Mouse (Mus musculus) ovary, postnatal 36 days (tissue): Measurements from ENCODE around the gene Frmd8.
A peak's percentile ranks its signal among the peaks of the same experiment; 100 is the strongest.
"Not testable (repeated sequence)": the region's sequence is repeated elsewhere in the genome, so short reads cannot be mapped to it uniquely, and the experiment has no call there.

ENCODE experiments used
- DNase-seq: peaks from one replicate; pipeline ENCODE4 v3.0.0; 2022; ENCODE audit warnings: low spot score, mixed read lengths

Frmd8 gene

GRCm38 (mm10) chr19:5824826-5825617 is 50.1 kb downstream of the Frmd8 start:
- DNase-seq: no peak

GRCm38 (mm10) chr19:5824043-5824825 is 50.8 kb downstream of the Frmd8 start:
- no peak for DNase-seq

GRCm38 (mm10) chr19:5823266-5823839 is 51.7 kb downstream of the Frmd8 start:
- no peak for DNase-seq

DNA sequence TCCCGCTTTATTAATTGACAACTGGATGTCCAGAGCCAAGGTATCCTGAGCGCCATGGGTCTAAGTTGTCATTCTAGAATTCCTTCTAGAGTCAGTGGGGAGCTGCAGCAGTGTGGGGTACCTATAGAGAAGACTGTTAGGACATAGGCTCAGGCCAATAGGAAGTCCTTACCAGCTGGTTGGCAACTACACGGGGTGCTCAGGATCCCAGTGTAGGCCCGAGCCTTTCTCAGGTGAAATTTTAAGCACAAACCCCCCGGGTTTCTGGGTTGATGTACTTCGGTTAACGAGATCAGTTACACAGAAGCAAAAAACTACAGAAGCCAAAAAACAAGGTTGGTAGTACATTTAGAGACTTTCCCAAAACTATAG is 52.3 kb downstream of the Frmd8 start:
- DNase-seq: no peak

- DNase-seq: no peak
Observed at GRCm38 (mm10) chr19:5822174-5822833, 52.8 kb downstream of the Frmd8 start.

DNA sequence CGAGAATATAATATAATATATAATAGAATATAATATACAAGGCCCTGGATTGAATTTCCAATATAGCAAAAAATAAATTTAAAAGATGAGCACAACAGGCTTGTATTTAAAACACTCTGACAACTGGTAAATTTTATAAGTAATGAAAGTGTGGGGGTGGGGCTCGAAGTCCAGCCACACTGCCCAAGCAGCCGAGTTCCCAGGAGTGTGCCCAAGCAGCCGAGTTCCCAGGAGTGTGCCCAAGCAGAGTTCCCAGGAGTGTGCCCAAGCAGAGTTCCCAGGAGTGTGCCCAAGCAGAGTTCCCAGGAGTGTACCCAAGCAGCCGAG is 53.3 kb downstream of the Frmd8 start:
- no peak for DNase-seq

DNA sequence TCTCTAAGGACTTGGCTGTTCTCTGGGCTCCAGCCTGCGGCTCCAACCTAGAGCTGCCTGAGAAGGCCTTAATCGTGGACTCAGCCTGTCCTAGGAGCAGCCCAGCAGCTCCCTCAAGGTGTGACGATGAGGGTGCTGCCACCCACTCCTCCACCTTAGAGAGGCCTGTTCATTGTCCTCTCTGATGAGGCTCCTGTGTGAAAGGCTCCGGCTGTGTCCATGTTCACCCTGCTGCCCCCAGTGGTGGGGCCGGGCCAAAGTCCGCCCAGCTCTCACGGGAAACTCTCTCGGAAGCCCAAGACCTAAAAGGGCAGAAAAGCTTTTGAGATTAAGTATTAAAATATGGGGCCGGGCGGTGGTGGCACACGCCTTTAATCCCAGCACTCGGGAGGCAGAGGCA is 55.5 kb downstream of the Frmd8 start:
- peak; percentile 61 for DNase-seq

DNA sequence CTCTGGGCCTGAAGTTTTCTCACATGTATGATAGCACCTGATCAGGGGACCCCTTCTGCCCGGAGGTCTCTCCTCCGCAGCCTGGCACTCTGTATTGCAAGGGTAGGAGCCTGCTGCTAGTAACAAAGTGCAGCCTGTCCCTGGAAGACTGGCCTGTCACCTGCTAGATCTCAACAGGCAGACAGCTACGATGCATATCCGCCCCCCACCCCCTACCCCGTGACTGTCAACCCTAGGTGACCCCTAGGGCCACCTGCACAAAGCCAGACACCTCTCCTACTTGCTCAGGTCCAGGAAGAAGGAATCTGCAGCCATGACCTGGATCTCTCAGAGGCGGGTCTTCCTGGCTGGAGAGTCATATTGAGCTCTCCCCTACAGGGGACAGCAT is 56.5 kb downstream of the Frmd8 start:
- DNase-seq: no peak

DNA sequence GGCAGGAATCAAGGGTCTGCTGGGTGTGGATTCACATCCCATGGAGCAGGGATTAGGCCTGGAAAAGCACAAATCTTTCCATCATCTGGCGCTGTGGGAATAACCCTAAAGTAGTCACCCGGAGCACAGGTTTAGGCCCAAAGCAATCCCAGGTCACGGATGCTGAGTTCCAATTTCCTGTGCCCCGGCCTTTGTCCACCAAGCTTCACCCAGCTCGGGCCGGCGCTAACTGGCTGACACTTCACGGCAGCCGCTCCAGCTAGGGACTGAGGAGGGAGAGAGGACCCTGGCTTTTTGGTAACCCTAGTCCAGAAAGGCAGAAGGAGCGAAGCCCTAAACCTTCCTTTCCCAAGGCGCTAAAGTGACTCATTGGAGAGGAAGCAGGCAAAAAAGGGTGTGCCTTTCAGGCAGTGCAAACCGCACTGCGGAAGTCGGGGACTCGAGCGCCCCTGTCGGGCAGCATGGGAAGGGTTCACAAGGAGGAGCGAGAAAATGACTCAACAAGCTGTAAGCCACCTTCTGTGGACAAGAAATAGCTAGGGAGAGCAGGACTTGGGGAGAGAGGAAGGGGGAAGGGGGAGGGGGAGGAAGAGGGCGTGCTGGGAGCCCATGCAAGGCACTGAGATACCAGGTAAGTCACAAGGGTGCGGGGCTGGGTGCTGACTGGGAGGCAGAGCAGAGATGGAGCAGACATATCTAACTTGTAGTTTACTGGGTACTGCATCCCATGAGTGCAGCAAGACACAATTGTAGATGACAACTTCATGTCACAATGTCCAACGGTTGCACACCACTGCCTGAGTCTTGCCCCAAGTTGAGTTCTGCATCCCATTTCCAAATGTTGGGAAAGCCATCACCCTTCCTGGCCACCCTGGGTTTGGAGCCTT is 57.1 kb downstream of the Frmd8 start:
- peak; percentile 87 for DNase-seq

DNA sequence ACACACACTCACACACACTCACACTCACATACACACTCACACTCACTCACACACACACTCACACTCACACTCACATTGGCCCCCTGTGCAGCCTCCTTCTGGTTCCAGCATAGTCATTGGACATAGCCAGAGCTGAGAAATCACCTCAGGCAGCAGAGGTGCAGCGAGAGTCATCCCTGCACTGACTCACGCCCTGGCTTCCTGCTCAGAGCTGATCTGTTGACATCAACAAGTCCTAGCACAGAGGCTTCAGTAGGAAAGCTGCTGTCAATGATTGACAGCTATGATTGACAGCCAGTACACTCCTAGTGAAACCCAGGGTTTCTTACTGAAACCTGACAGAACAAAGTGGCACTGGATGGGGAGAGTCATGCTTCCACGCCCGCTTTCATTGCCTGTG is 59.1 kb downstream of the Frmd8 start:
- no peak for DNase-seq

GRCm38 (mm10) chr19:5815010-5815409 is 60.1 kb downstream of the Frmd8 start:
- DNase-seq: no peak

DNA sequence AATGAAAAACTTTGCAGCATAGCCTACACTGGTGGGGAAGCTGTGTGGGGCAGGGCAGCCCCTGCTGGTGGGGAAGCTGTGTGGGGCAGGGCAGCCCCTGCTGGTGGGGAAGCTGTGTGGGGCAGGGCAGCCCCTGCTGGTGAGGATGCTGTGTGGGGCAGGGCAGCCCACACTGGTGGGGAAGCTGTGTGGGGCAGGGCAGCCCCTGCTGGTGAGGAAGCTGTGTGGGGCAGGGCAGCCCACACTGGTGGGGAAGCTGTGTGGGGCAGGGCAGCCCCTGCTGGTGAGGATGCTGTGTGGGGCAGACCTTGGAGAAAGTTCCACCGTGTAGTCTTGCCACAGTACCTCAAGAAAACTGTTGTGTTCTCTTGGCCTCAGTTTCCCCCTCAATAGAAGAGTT is 61.0 kb downstream of the Frmd8 start:
- not testable (repeated sequence) for DNase-seq

GRCm38 (mm10) chr19:5813567-5813966 is 61.5 kb downstream of the Frmd8 start:
- DNase-seq: no peak

DNA sequence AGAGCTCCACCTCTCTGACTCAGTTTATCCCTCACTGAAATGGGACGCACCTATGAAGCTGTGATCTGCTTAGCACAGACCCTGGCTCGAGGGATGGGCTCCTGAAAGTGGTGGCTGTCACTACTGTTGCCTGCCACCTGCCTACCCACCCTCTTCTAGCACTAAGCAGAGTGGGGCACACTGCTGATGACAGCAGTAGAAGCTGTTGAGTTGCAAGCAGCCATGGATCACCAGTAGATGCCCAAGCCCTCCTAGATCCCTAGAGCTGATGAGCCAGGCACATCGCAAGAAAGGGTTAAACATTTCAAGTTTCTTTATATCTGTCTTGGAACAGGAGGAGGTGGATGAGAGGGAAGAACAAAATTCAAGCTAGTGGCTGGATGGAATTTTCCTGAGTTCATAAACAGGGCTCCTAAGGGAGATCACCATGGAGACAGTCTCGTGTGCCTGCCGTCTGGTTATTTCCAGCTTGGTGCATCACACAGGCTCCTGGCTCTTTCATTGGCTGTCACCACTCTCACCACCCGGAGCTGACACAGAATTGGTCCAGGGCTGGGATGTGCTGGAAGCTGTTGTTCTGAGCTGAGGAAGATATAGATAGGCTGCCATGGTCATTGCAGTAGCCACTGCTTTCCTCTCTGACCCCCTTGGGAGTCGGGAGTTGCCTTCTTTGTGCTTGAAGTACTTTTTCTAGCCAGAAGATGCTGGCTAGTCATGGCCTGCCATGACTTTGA is 63.1 kb downstream of the Frmd8 start:
- DNase-seq: peak; percentile 71

DNA sequence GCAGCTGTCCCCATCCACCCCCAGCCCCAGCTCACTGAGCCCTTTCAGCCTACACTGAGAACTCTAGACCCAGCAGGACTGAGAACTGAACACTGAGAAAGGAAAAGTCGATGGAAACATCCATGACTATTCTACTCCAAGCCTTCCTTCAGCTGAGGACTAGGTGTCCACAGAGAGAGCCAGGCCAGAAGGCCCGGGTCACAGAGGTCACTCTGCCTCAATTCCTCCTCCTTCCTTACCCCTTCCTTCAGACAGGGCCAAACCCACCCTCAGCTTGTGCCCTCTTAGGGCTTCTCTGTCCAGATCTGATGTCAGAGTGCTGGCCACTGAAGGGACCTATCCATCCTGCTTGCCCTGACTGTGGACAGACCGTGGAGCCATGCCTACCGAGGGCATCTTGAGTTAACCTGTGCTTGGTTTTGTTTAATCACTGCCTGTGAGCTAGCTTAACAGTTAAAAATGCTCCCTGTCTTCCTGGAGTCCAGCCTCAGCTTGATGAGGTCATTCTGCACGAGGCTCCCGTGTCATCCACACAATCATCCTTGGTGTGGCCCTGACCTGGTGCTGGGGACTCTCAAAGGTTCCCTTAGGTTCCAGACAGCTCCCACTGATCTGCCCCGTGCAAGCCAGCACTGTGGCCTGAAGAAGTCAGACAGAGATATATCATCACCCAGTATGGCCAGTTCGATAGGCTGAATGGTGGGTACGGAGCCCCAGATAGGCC is 64.1 kb downstream of the Frmd8 start:
- DNase-seq: no peak

- no peak for DNase-seq
Observed at GRCm38 (mm10) chr19:5810103-5810839, 64.8 kb downstream of the Frmd8 start.

- no peak for DNase-seq
Observed at GRCm38 (mm10) chr19:5809712-5810089, 65.4 kb downstream of the Frmd8 start.

DNA sequence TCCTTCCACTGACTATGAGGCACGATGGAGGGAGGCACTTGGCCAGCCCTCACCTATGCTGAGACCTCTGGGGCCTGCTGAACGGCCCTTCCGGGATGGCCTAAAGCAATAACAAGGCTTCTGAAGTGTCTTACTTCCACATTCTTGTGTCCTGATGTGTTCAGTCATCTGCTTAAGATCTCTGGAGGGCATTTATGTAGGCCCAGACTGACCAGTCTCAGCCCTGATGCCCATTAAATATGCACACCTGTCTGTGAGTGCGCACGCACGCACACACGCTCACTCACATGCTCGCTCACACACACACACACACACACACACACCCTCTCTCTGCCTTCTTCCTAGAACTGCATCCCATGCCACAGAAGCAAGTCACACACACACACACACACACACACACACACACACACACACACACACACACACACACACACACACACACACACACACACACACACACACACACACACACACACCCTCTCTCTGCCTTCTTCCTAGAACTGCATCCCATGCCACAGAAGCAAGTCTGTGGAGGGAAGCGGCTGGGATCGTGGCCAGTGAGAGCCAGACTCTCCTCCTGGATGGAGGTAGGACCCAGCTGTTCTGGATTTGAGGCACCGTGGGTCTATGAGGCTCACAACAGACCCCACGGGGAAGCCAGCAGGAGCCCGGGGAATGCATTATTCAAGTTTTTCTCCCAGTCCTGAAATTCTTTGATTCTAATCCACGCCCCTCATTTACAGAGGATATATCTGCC is 65.9 kb downstream of the Frmd8 start:
- no peak for DNase-seq

DNA sequence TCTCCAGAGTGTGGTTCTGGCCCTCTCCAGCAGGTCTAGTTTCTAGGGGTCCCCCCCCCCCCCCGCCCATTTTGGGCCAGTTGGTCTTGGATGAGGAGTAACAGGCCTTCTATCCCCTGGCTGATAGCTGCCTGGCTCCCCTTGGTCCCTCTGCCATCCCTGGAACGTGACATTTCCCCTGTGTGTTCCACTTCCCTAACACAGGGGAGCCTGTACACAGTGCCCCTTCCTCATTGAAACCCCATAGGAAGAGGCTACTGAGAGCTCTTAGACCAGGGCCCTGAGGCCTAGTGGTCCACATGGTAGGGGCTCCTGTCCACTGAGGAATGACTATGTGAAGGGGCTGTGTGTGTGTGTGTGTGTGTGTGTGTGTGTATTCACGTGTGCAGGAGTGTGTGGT is 67.3 kb downstream of the Frmd8 start:
- DNase-seq: no peak
